Mouse (Mus musculus): ENCODE data around the gene Pcnx. TPM values are rescaled to one million over a fixed set of nuclear protein-coding genes. Genes with fewer than 3 reads are reported as not detected.

The Pcnx gene
- polyA plus RNA-seq, 1 experiment: not detected

DNA sequence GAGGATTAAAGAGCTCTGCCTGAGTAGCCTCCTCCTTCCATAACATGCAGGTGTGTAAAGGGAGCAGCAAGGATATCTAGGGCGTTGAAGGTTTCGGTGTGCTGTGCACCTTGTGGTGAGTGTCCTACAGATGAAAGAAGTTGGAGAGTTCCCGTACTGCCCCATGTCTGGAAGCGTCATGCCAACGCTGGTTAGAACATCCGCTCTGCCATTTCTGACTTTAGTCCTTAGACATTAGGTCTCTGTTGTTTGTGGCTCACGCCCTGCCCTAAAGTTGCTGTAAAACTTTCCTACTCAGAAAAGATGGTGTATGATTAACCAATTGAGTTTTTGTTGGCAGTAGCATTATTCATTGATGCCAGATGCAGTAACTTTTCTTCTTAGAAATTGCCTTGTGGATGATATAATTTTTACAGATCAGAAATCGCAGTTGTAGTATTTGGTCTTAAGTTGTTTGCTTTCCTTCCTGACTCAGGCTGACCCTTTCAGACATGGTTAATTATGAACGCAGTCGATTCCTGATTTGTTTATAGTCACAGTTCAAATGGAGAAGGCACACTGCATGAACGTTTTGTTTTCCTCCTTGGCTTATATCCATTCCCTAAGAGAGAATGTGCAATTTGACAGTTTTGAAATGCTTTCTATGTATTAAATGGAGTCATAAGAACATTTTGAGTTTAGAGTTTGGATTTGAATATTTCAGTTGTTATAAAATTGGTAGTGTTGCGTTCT is 83.7 kb downstream of the Pcnx start:
- TF ChIP-seq POLR2A (IDR thresholded peaks at IDR 0.05; ENCODE audit: insufficient read depth, low read depth, low read length): no peak
- no peak for TF ChIP-seq CTCF (IDR thresholded peaks at IDR 0.05; ENCODE audit: insufficient read depth, low read depth, low read length)
- WGBS: 79% methylated on average over 12 of the region's 12 CpGs
- no peak overlapping the region for H3K27ac ChIP-seq (ENCODE audit: insufficient read depth, low read depth, low read length)
- H3K4me1 ChIP-seq (ENCODE audit: control insufficient read depth, insufficient read depth, low read length): no peaks in the 10 kb centered on the region
- H3K4me3 ChIP-seq (ENCODE audit: insufficient read depth, low read depth, low read length): no peak overlapping the region

DNA sequence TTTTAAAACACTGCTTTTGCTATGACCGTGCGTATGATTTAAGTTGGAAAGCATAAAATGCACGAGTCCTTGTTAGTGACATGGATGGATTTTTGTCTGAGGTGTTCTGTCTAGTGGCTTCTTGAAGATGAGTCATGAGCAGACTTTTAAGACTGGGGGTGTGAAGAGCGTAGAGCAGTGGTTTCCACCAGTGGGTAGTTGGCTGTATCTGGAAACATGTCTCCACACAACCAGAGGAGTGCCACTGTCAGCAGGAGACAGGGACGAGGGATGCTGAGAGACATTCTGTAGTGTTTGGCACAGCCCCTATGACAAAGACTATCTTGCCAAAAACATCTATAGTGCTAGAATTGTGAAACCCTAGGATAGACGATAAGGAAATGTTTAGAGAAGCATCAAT is 89.2 kb downstream of the Pcnx start:
- H3K4me1 ChIP-seq (ENCODE audit: control insufficient read depth, insufficient read depth, low read length): no peaks in the 10 kb centered on the region
- no peak for TF ChIP-seq CTCF (IDR thresholded peaks at IDR 0.05; ENCODE audit: insufficient read depth, low read depth, low read length)
- TF ChIP-seq POLR2A (IDR thresholded peaks at IDR 0.05; ENCODE audit: insufficient read depth, low read depth, low read length): no peak
- no peak overlapping the region for H3K4me3 ChIP-seq (ENCODE audit: insufficient read depth, low read depth, low read length)
- no peak overlapping the region for H3K27ac ChIP-seq (ENCODE audit: insufficient read depth, low read depth, low read length)
- WGBS: 84% methylated on average over 6 of the region's 6 CpGs

DNA sequence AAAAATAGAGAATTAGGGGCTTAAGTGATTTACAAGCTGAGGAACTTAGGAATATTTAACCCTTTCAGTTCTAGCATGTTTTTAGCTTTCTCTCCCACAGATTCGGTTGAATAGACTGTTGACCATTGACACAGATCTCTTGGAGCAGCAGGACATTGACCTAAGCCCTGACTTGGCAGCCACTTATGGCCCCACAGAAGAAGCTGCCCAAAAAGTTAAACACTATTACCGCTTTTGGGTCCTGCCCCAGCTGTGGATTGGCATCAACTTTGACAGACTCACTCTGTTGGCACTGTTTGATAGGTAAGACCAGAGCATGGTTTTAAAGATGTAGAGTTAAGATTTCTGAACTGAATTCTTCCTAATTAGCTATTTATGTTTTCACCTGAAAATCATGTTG is 90.2 kb downstream of the Pcnx start:
- Histone ChIP-seq H3K27ac (ENCODE audit: insufficient read depth, low read depth, low read length) (no peak overlapping the region), H3K4me3 (ENCODE audit: insufficient read depth, low read depth, low read length) (no peak overlapping the region), H3K4me1 (ENCODE audit: control insufficient read depth, insufficient read depth, low read length) (no peaks in the 10 kb centered on the region)
- TF ChIP-seq CTCF (IDR thresholded peaks at IDR 0.05; ENCODE audit: insufficient read depth, low read depth, low read length): no peak
- no peak for TF ChIP-seq POLR2A (IDR thresholded peaks at IDR 0.05; ENCODE audit: insufficient read depth, low read depth, low read length)
- WGBS: 79% methylated on average over 2 of the region's 2 CpGs

DNA sequence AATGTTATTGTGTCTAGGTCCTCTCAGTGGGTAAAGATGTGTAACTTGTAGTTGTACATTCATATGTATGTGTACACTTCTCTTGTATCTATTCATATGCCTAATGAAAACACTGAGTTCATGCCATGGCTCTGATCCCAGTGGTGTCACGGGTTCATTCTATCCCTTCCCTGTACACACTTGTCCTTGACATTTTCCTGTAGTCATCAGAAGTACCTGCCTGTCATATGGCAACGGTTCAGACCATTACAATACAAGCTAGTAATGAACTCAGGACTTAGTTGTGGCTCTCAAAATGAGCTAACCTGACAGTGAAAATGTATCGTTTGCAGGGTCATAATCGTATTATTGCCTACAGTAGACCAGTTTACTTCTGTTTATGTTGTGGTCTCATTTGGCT is 98.5 kb downstream of the Pcnx start:
- 77% methylated on average over 4 of the region's 4 CpGs for WGBS
- peaks cover 4% of the 10 kb centered on the region; the same call in 1 of the 2 replicates for H3K4me1 ChIP-seq (ENCODE audit: control insufficient read depth, insufficient read depth, low read length)
- H3K27ac ChIP-seq (ENCODE audit: insufficient read depth, low read depth, low read length): no peak overlapping the region
- H3K4me3 ChIP-seq (ENCODE audit: insufficient read depth, low read depth, low read length): no peak overlapping the region
- no peak for TF ChIP-seq CTCF (IDR thresholded peaks at IDR 0.05; ENCODE audit: insufficient read depth, low read depth, low read length)
- no peak for TF ChIP-seq POLR2A (IDR thresholded peaks at IDR 0.05; ENCODE audit: insufficient read depth, low read depth, low read length)

DNA sequence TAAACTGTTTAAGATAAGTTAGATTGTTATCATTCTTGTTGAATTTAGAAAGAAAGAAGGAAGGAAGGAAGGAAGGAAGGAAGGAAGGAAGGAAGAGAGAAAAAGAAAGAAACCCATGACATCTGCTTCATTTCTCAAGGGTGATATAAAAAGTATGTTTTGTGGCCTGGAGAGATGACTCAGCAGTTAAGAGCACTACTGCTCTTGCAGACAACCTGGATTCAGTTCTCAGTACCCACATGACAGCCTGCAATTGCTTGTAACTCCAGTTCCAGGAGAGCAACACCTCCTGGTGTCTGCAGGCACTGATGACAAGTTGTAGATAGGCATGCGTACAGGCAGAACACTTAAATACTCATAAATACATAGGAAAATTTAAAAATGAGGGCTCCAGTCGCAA is 105.6 kb downstream of the Pcnx start:
- Histone ChIP-seq H3K4me1 (ENCODE audit: control insufficient read depth, insufficient read depth, low read length) (peaks cover 4% of the 10 kb centered on the region; the same call in 1 of the 2 replicates), H3K27ac (ENCODE audit: insufficient read depth, low read depth, low read length) (no peak overlapping the region), H3K4me3 (ENCODE audit: insufficient read depth, low read depth, low read length) (no peak overlapping the region)
- WGBS: 91% methylated on average over 2 of the region's 2 CpGs
- TF ChIP-seq POLR2A (IDR thresholded peaks at IDR 0.05; ENCODE audit: insufficient read depth, low read depth, low read length) (no peak), CTCF (IDR thresholded peaks at IDR 0.05; ENCODE audit: insufficient read depth, low read depth, low read length) (no peak)

DNA sequence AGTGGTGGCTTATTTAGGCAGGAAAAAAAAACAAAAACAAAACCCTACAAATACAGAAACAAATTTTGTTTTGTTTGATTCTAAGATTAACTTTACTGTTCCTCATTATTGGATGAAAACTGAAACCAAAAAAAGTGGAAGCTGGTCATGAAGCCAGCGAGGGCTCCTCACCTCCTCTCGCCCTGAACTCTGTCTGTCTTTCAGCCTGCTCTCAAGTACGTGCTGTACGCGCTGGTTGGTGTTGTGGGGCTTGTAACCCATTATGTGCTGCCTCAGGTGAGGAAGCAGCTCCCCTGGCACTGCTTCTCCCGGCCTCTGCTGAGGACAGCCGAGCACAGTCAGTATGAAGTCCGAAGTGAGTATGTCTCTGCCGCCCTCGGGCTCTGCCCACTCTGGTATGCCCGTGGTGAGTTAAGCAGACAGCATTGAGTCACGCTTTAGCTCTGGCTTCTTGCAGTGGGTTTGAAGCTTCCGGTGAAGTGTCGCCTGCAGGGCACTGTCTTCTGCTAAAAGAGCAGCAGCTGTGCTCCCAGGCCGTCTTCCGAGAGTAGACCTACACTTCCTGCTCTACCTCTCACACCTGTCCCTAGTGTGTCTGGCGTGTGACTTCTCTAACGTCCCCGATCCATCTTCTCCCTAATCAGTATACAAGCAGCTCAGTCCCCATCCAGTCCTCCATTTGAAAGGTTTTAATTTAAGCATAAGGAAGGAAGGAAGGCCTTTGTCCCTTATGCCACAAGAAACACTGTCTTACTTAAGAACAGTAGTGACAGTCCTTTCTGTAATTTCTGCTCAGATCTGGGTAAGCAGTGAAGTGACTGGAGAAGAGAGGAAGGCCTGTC is 111.4 kb downstream of the Pcnx start:
- H3K4me1 ChIP-seq (ENCODE audit: control insufficient read depth, insufficient read depth, low read length): peaks cover 15% of the 10 kb centered on the region
- 55% methylated on average over 19 of the region's 19 CpGs for WGBS
- H3K4me3 ChIP-seq (ENCODE audit: insufficient read depth, low read depth, low read length): no peak overlapping the region
- TF ChIP-seq CTCF (IDR thresholded peaks at IDR 0.05; ENCODE audit: insufficient read depth, low read depth, low read length): no peak
- TF ChIP-seq POLR2A (IDR thresholded peaks at IDR 0.05; ENCODE audit: insufficient read depth, low read depth, low read length): no peak
- H3K27ac ChIP-seq (ENCODE audit: insufficient read depth, low read depth, low read length): peak overlapping the region; percentile 12

DNA sequence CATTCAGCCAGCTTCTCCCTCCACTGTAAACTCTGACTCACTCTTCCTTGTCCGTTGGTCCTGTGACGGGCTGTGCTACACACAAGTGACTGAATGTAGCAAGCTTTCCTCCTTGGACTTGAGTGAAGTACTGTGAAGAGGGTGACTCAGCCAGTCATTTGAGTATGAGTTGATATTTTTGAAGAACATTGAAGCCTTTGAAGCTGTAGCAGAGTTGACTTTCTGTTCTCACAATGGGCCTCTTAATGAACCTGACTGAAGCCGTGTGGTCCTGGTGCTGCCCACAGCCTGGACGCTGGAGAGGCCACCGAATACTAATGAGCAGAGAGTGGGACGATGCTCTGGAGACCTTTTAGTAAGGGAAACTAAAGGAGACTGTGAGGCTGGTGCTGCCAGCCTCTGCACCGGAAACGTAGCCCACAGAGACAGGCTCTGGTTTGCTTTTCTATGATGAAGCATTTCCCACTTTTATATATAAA is 112.1 kb downstream of the Pcnx start:
- TF ChIP-seq CTCF (IDR thresholded peaks at IDR 0.05; ENCODE audit: insufficient read depth, low read depth, low read length): no peak
- no peak for TF ChIP-seq POLR2A (IDR thresholded peaks at IDR 0.05; ENCODE audit: insufficient read depth, low read depth, low read length)
- no peak overlapping the region for H3K4me3 ChIP-seq (ENCODE audit: insufficient read depth, low read depth, low read length)
- 47% methylated on average over 8 of the region's 8 CpGs for WGBS
- H3K27ac ChIP-seq (ENCODE audit: insufficient read depth, low read depth, low read length): peak overlapping the region; percentile 12
- peaks cover 15% of the 10 kb centered on the region for H3K4me1 ChIP-seq (ENCODE audit: control insufficient read depth, insufficient read depth, low read length)

DNA sequence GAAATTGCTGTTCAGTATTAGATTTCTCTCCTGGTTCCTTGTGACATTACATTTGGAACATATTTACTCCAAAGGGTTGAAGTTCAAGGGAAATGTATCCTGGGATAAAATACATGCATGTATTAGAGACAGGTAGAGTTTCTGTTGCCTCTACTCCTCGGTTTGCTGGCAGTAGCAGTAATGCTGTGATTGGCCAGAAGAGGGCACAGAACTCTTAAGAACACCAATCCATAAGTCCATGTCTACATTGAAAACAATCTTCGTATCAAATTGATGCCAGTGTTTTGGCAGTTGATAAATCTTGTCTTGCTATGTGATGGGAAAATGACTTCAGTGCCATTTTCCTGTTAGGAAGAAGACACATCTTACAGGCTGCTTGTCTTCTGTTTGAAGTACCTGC is 115.0 kb downstream of the Pcnx start:
- 67% methylated on average over 2 of the region's 2 CpGs for WGBS
- TF ChIP-seq POLR2A (IDR thresholded peaks at IDR 0.05; ENCODE audit: insufficient read depth, low read depth, low read length) (no peak), CTCF (IDR thresholded peaks at IDR 0.05; ENCODE audit: insufficient read depth, low read depth, low read length) (no peak)
- peaks cover 15% of the 10 kb centered on the region for H3K4me1 ChIP-seq (ENCODE audit: control insufficient read depth, insufficient read depth, low read length)
- no peak overlapping the region for H3K27ac ChIP-seq (ENCODE audit: insufficient read depth, low read depth, low read length)
- no peak overlapping the region for H3K4me3 ChIP-seq (ENCODE audit: insufficient read depth, low read depth, low read length)

DNA sequence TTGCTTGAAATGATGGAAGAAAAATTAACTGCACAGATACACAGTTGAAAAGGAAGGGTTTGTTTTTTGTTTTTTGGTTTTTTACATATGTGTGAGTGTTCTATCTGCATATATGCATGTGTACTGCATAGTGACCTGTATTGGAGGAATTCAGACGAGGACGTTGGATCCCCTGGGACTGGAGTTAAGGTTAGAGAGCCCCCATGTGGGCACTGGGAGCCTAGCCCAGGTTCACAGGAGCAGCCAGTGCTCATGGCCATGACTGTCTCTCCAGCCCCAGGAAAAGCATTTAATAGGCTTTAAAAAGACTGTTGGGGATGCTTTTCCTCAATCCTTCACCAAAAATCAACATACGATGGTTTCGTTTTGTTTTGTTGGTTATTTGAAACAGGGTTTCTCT is 117.5 kb downstream of the Pcnx start:
- Histone ChIP-seq H3K4me1 (ENCODE audit: control insufficient read depth, insufficient read depth, low read length) (peaks cover 7% of the 10 kb centered on the region; the same call in 1 of the 2 replicates), H3K4me3 (ENCODE audit: insufficient read depth, low read depth, low read length) (no peak overlapping the region), H3K27ac (ENCODE audit: insufficient read depth, low read depth, low read length) (no peak overlapping the region)
- WGBS: 65% methylated on average over 4 of the region's 4 CpGs
- TF ChIP-seq POLR2A (IDR thresholded peaks at IDR 0.05; ENCODE audit: insufficient read depth, low read depth, low read length): no peak
- TF ChIP-seq CTCF (IDR thresholded peaks at IDR 0.05; ENCODE audit: insufficient read depth, low read depth, low read length): no peak
